Mouse (Mus musculus): ENCODE measurements at regions not wholly inside any gene's neighbourhood (a gene's known extent, or its start where the extent isn't known, plus 50 kb on each side); places are given as distances from the start of the nearest gene placed in this dataset.
A peak's percentile ranks its signal among the peaks of the same experiment; 100 is the strongest.

GRCm38 (mm10) chr3:33902431-33902830, 58.3 kb upstream of the Ccdc39 start:
- H3K4me1 ChIP-seq (ENCODE audit: control insufficient read depth, insufficient read depth, low read length), result no peaks in the 10 kb centered on the region
- no peak overlapping the region for H3K4me3 ChIP-seq (ENCODE audit: low read depth, low read length)
- ATAC-seq (replicated peaks; ENCODE audit: insufficient number of reproducible peaks, low FRiP score, low TSS enrichment), result no peak
- no peak overlapping the region for H3K4me2 ChIP-seq
- 64% methylated on average over 2 of the region's 2 CpGs for WGBS (ENCODE audit: insufficient replicate concordance)
- no peaks in the 10 kb centered on the region for H3K27me3 ChIP-seq (ENCODE audit: control insufficient read depth, insufficient read depth, low read length)
- H3K9ac ChIP-seq (ENCODE audit: low read depth, low read length), result no peak overlapping the region
- H3K36me3 ChIP-seq (ENCODE audit: control insufficient read depth, insufficient read depth, low read length), result no peaks in the 10 kb centered on the region
- no peak overlapping the region for H3K27ac ChIP-seq (ENCODE audit: low read depth, low read length)
- no peaks in the 10 kb centered on the region for H3K9me3 ChIP-seq (replicated peaks; ENCODE audit: control insufficient read depth, low read length)

DNA sequence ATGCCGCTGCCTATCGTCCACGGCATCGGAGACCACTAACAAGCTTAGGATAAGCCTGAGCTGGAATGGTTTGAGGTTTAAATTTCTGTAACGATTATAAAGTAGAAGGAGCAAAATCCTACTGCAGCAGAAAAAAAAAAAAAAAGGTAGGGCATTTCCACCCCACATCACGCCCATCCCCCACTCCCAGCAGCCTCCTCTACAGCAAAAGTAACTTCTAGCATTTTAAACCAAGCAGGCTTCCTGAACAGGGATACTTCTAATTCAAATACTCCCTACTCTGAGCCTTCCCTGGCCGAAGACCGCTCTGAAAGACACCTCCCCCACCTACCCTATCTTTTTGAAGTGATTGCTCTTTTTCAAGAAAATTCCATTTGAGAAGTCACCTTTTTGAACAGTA, 59.2 kb upstream of the Ccdc39 start:
- ATAC-seq (replicated peaks; ENCODE audit: insufficient number of reproducible peaks, low FRiP score, low TSS enrichment), result no peak
- Histone ChIP-seq H3K9ac (ENCODE audit: low read depth, low read length) (no peak overlapping the region), H3K27me3 (ENCODE audit: control insufficient read depth, insufficient read depth, low read length) (no peaks in the 10 kb centered on the region), H3K4me3 (ENCODE audit: low read depth, low read length) (no peak overlapping the region), H3K4me1 (ENCODE audit: control insufficient read depth, insufficient read depth, low read length) (no peaks in the 10 kb centered on the region), H3K9me3 (replicated peaks; ENCODE audit: control insufficient read depth, low read length) (no peaks in the 10 kb centered on the region), H3K4me2 (no peak overlapping the region), H3K27ac (ENCODE audit: low read depth, low read length) (no peak overlapping the region), H3K36me3 (ENCODE audit: control insufficient read depth, insufficient read depth, low read length) (no peaks in the 10 kb centered on the region)
- 76% methylated on average over 8 of the region's 8 CpGs for WGBS (ENCODE audit: insufficient replicate concordance)

GRCm38 (mm10) chr3:33903816-33904215, 59.7 kb upstream of the Ccdc39 start:
- no peak overlapping the region for H3K27ac ChIP-seq (ENCODE audit: low read depth, low read length)
- H3K9me3 ChIP-seq (replicated peaks; ENCODE audit: control insufficient read depth, low read length), result no peaks in the 10 kb centered on the region
- no peaks in the 10 kb centered on the region for H3K27me3 ChIP-seq (ENCODE audit: control insufficient read depth, insufficient read depth, low read length)
- 45% methylated on average over 4 of the region's 4 CpGs for whole genome bisulfite sequencing (ENCODE audit: insufficient replicate concordance)
- H3K4me1 ChIP-seq (ENCODE audit: control insufficient read depth, insufficient read depth, low read length), result no peaks in the 10 kb centered on the region
- H3K36me3 ChIP-seq (ENCODE audit: control insufficient read depth, insufficient read depth, low read length), result no peaks in the 10 kb centered on the region
- no peak overlapping the region for H3K4me3 ChIP-seq (ENCODE audit: low read depth, low read length)
- H3K9ac ChIP-seq (ENCODE audit: low read depth, low read length), result no peak overlapping the region
- H3K4me2 ChIP-seq, result no peak overlapping the region
- ATAC-seq (replicated peaks; ENCODE audit: insufficient number of reproducible peaks, low FRiP score, low TSS enrichment), result no peak

DNA sequence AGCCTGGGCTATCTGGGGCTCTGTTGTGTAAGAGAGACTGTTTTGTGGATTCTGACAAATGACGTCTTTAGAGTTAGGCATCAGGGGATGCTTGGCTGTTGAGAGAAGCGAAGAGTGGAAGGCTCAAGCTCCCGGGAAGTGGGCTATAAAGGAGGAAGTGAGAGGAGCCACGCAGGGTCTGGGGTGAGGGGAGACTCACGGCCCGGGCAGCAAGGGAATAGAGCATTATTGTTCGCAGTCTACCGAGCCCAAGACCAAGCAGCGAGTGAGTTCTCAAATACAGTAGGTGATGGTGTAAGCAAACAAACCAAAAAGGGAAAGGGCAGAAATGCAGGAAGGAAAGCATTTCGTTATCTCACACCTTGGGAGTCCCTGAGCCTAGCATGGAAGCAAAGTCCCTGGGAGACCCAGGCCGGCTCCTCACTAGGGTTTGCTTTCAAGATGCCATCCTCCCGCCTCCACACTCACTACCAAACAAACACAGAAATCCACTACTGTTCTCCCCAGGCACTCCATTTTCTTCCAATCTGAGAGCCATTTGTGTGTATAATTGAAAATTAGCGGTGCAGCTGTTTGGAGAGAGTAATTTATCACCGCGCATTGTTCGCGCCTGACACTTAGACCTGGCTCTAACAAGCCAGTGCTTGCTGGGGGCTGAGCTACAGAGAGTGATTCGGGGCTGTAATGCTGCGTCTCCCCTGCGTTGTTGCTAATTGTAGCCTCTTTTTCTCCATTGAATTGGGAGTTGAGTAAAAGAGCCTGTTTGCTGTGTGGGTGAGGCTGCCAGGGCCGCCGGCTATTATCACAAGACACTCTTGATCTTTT, 61.0 kb upstream of the Ccdc39 start:
- Histone ChIP-seq H3K4me3 (ENCODE audit: low read depth, low read length) (peak overlapping the region; percentile 3; the same call in 1 of the 2 replicates), H3K36me3 (ENCODE audit: control insufficient read depth, insufficient read depth, low read length) (no peaks in the 10 kb centered on the region), H3K9me3 (replicated peaks; ENCODE audit: control insufficient read depth, low read length) (no peaks in the 10 kb centered on the region), H3K9ac (ENCODE audit: low read depth, low read length) (0 out of 2 replicates have a peak overlapping the region, but pooled peaks have one; percentile 36), H3K4me2 (peak overlapping the region; percentile 42), H3K4me1 (ENCODE audit: control insufficient read depth, insufficient read depth, low read length) (no peaks in the 10 kb centered on the region), H3K27ac (ENCODE audit: low read depth, low read length) (no peak overlapping the region), H3K27me3 (ENCODE audit: control insufficient read depth, insufficient read depth, low read length) (no peaks in the 10 kb centered on the region)
- WGBS (ENCODE audit: insufficient replicate concordance), result 37% methylated on average over 22 of the region's 22 CpGs
- no peak for ATAC-seq (replicated peaks; ENCODE audit: insufficient number of reproducible peaks, low FRiP score, low TSS enrichment)

GRCm38 (mm10) chr3:33905679-33906007, 61.5 kb upstream of the Ccdc39 start:
- H3K9ac ChIP-seq (ENCODE audit: low read depth, low read length), result no peak overlapping the region
- H3K4me1 ChIP-seq (ENCODE audit: control insufficient read depth, insufficient read depth, low read length), result no peaks in the 10 kb centered on the region
- H3K4me2 ChIP-seq, result peak overlapping the region; percentile 42
- H3K27me3 ChIP-seq (ENCODE audit: control insufficient read depth, insufficient read depth, low read length), result no peaks in the 10 kb centered on the region
- no peak for ATAC-seq (replicated peaks; ENCODE audit: insufficient number of reproducible peaks, low FRiP score, low TSS enrichment)
- H3K36me3 ChIP-seq (ENCODE audit: control insufficient read depth, insufficient read depth, low read length), result no peaks in the 10 kb centered on the region
- H3K27ac ChIP-seq (ENCODE audit: low read depth, low read length), result no peak overlapping the region
- H3K4me3 ChIP-seq (ENCODE audit: low read depth, low read length), result peak overlapping the region; percentile 3; the same call in 1 of the 2 replicates
- H3K9me3 ChIP-seq (replicated peaks; ENCODE audit: control insufficient read depth, low read length), result no peaks in the 10 kb centered on the region
- WGBS (ENCODE audit: insufficient replicate concordance), result 56% methylated on average over 5 of the region's 5 CpGs

GRCm38 (mm10) chr3:33907061-33907460, 63.0 kb upstream of the Ccdc39 start:
- Histone ChIP-seq H3K9ac (ENCODE audit: low read depth, low read length) (no peak overlapping the region), H3K4me3 (ENCODE audit: low read depth, low read length) (no peak overlapping the region), H3K4me2 (no peak overlapping the region), H3K9me3 (replicated peaks; ENCODE audit: control insufficient read depth, low read length) (no peaks in the 10 kb centered on the region), H3K36me3 (ENCODE audit: control insufficient read depth, insufficient read depth, low read length) (no peaks in the 10 kb centered on the region), H3K27me3 (ENCODE audit: control insufficient read depth, insufficient read depth, low read length) (no peaks in the 10 kb centered on the region), H3K27ac (ENCODE audit: low read depth, low read length) (no peak overlapping the region), H3K4me1 (ENCODE audit: control insufficient read depth, insufficient read depth, low read length) (no peaks in the 10 kb centered on the region)
- WGBS (ENCODE audit: insufficient replicate concordance), result 81% methylated on average over 8 of the region's 8 CpGs
- ATAC-seq (replicated peaks; ENCODE audit: insufficient number of reproducible peaks, low FRiP score, low TSS enrichment), result no peak

GRCm38 (mm10) chr3:33911559-33911958, 67.4 kb upstream of the Ccdc39 start:
- ATAC-seq (replicated peaks; ENCODE audit: insufficient number of reproducible peaks, low FRiP score, low TSS enrichment), result no peak
- Histone ChIP-seq H3K9ac (ENCODE audit: low read depth, low read length) (no peak overlapping the region), H3K4me3 (ENCODE audit: low read depth, low read length) (no peak overlapping the region), H3K9me3 (replicated peaks; ENCODE audit: control insufficient read depth, low read length) (no peaks in the 10 kb centered on the region), H3K36me3 (ENCODE audit: control insufficient read depth, insufficient read depth, low read length) (no peaks in the 10 kb centered on the region), H3K4me2 (no peak overlapping the region), H3K27ac (ENCODE audit: low read depth, low read length) (no peak overlapping the region), H3K4me1 (ENCODE audit: control insufficient read depth, insufficient read depth, low read length) (no peaks in the 10 kb centered on the region), H3K27me3 (ENCODE audit: control insufficient read depth, insufficient read depth, low read length) (no peaks in the 10 kb centered on the region)
- WGBS (ENCODE audit: insufficient replicate concordance), result 82% methylated on average over 9 of the region's 9 CpGs

GRCm38 (mm10) chr3:33913470-33913869, 69.4 kb upstream of the Ccdc39 start:
- Histone ChIP-seq H3K4me1 (ENCODE audit: control insufficient read depth, insufficient read depth, low read length) (no peaks in the 10 kb centered on the region), H3K27me3 (ENCODE audit: control insufficient read depth, insufficient read depth, low read length) (no peaks in the 10 kb centered on the region), H3K4me3 (ENCODE audit: low read depth, low read length) (no peak overlapping the region), H3K27ac (ENCODE audit: low read depth, low read length) (no peak overlapping the region), H3K4me2 (no peak overlapping the region), H3K9me3 (replicated peaks; ENCODE audit: control insufficient read depth, low read length) (no peaks in the 10 kb centered on the region), H3K9ac (ENCODE audit: low read depth, low read length) (no peak overlapping the region), H3K36me3 (ENCODE audit: control insufficient read depth, insufficient read depth, low read length) (no peaks in the 10 kb centered on the region)
- 74% methylated on average over 5 of the region's 5 CpGs for WGBS (ENCODE audit: insufficient replicate concordance)
- ATAC-seq (replicated peaks; ENCODE audit: insufficient number of reproducible peaks, low FRiP score, low TSS enrichment), result no peak

- 57% methylated on average over 9 of the region's 9 CpGs for WGBS (ENCODE audit: insufficient replicate concordance)
- H3K27me3 ChIP-seq (ENCODE audit: control insufficient read depth, insufficient read depth, low read length), result no peaks in the 10 kb centered on the region
- no peaks in the 10 kb centered on the region for H3K4me1 ChIP-seq (ENCODE audit: control insufficient read depth, insufficient read depth, low read length)
- no peak overlapping the region for H3K27ac ChIP-seq (ENCODE audit: low read depth, low read length)
- H3K4me2 ChIP-seq, result no peak overlapping the region
- no peaks in the 10 kb centered on the region for H3K36me3 ChIP-seq (ENCODE audit: control insufficient read depth, insufficient read depth, low read length)
- no peak for ATAC-seq (replicated peaks; ENCODE audit: insufficient number of reproducible peaks, low FRiP score, low TSS enrichment)
- H3K4me3 ChIP-seq (ENCODE audit: low read depth, low read length), result no peak overlapping the region
- no peaks in the 10 kb centered on the region for H3K9me3 ChIP-seq (replicated peaks; ENCODE audit: control insufficient read depth, low read length)
- H3K9ac ChIP-seq (ENCODE audit: low read depth, low read length), result no peak overlapping the region
Measured at GRCm38 (mm10) chr3:33914386-33914785, 70.3 kb upstream of the Ccdc39 start.
